Mouse (Mus musculus): Measurements from ENCODE around the gene Ankrd34b.

Gene Ankrd34b

DNA sequence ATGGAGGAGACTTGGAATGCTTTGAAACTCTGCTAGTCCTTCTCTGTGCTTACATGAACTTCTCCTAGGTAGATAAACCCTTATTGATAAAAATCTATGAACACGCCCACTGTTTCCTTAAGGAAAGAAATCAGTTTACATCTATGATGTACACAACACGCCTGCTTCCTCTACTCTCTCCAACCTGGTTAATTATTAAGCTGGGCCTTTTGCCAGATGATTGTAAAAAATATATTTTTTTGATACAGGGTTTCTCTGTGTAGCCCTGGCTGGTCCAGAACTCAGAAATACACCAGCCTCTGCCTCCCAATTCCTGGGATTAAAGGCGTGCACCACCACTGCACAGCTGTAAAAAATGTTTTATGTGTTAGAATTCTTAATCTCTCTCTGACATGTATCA is 39.0 kb downstream of the Ankrd34b start:
- Histone ChIP-seq H3K36me3 (ENCODE audit: control insufficient read depth, insufficient read depth, low read length, poor library complexity, severe bottlenecking) (no peaks in the 10 kb centered on the region), H3K27me3 (ENCODE audit: control insufficient read depth, insufficient read depth, low read length, poor library complexity, severe bottlenecking) (no peaks in the 10 kb centered on the region)
- DNase-seq (ENCODE audit: low read depth, low spot score), result no peak

DNA sequence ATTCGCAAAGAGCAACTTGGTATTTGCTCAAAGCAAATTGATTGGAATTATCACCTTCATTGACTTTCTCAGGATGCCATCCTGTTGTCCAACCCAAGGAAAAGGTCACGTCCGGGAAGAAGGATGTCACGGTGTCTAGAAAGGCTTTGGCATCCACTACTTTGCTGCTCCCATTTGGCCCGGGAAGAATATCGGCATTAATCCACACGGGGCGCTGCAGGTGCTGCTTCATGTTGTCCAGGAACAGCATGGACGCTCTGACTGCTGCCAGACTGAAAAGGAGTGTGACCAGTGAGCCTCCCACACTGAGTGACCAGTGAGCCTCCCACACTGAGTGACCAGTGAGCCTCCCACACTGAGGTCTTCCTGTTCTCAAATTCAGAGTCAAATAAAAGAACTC is 42.2 kb downstream of the Ankrd34b start:
- no peaks in the 10 kb centered on the region for H3K36me3 ChIP-seq (ENCODE audit: control insufficient read depth, insufficient read depth, low read length, poor library complexity, severe bottlenecking)
- no peaks in the 10 kb centered on the region for H3K27me3 ChIP-seq (ENCODE audit: control insufficient read depth, insufficient read depth, low read length, poor library complexity, severe bottlenecking)
- DNase-seq (ENCODE audit: low read depth, low spot score), result no peak

- no peaks in the 10 kb centered on the region for H3K36me3 ChIP-seq (ENCODE audit: control insufficient read depth, insufficient read depth, low read length, poor library complexity, severe bottlenecking)
Observed at GRCm38 (mm10) chr13:92469381-92469780, 43.7 kb downstream of the Ankrd34b start.

DNA sequence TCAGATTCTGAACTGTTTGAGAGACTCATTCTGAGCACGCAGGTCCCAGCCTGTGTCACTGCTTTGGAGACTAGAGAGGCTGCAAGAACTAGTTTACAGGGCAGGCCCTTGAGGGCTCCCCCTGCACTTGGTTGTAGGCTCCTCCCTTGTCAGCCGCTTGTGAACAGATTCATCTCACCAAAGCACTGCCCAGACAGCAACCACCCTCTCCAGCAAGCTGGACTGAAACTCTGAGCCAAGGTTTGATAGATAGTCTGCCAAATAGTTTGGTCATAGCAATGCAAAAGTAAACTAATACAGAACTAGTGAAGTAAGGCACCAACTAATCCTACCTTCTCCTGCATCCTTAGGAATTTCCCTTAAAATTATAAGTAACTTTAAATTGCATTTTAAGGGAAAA is 44.5 kb downstream of the Ankrd34b start:
- no peaks in the 10 kb centered on the region for H3K36me3 ChIP-seq (ENCODE audit: control insufficient read depth, insufficient read depth, low read length, poor library complexity, severe bottlenecking)
- no peak for DNase-seq (ENCODE audit: low read depth, low spot score)
- H3K27me3 ChIP-seq (ENCODE audit: control insufficient read depth, insufficient read depth, low read length, poor library complexity, severe bottlenecking), result no peaks in the 10 kb centered on the region

More at GRCm38 (mm10) chr13:92469381-92469780, 43.7 kb downstream of the Ankrd34b start:
- DNase-seq (ENCODE audit: low read depth, low spot score), result no peak
- H3K27me3 ChIP-seq (ENCODE audit: control insufficient read depth, insufficient read depth, low read length, poor library complexity, severe bottlenecking), result no peaks in the 10 kb centered on the region

GRCm38 (mm10) chr13:92483348-92483747 is 57.7 kb downstream of the Ankrd34b start:
- H3K27me3 ChIP-seq (ENCODE audit: control insufficient read depth, insufficient read depth, low read length, poor library complexity, severe bottlenecking), result no peaks in the 10 kb centered on the region
- H3K36me3 ChIP-seq (ENCODE audit: control insufficient read depth, insufficient read depth, low read length, poor library complexity, severe bottlenecking), result no peaks in the 10 kb centered on the region
- DNase-seq (ENCODE audit: low read depth, low spot score), result peak; percentile 81

- Histone ChIP-seq H3K36me3 (ENCODE audit: control insufficient read depth, insufficient read depth, low read length, poor library complexity, severe bottlenecking) (no peaks in the 10 kb centered on the region), H3K27me3 (ENCODE audit: control insufficient read depth, insufficient read depth, low read length, poor library complexity, severe bottlenecking) (no peaks in the 10 kb centered on the region)
- peak; percentile 97 for DNase-seq (ENCODE audit: low read depth, low spot score)
Observed at GRCm38 (mm10) chr13:92483852-92484463, 58.3 kb downstream of the Ankrd34b start, which contains the start of gene Fam151b. Gene Fam151b, minus strand, starts transcription at chr13:92484015.

- Histone ChIP-seq H3K27me3 (ENCODE audit: control insufficient read depth, insufficient read depth, low read length, poor library complexity, severe bottlenecking) (no peaks in the 10 kb centered on the region), H3K36me3 (ENCODE audit: control insufficient read depth, insufficient read depth, low read length, poor library complexity, severe bottlenecking) (peaks cover 4% of the 10 kb centered on the region; the same call in 1 of the 2 replicates)
- no peak for DNase-seq (ENCODE audit: low read depth, low spot score)
Observed at GRCm38 (mm10) chr13:92490817-92491216, 65.1 kb downstream of the Ankrd34b start.

Measured in splenic B cell, adult 2 months (primary cell).